Mouse (Mus musculus) liver, embryonic 15.5 days (tissue): ENCODE measurements around the gene Pcnx2. TPM values are rescaled to one million over a fixed set of nuclear protein-coding genes. Genes with fewer than 3 reads are reported as not detected.
A peak's percentile ranks its signal among the peaks of the same experiment; 100 is the strongest.

Experiments used
- ATAC-seq: fragments of 200-750 bp; cut with Nextera tagmentation; 2 replicates; pipeline ENCODE4 v1.8.0; 2017; ENCODE audit warnings: moderate number of reproducible peaks, mild to moderate bottlenecking, moderate library complexity; ENCODE audit not compliant: insufficient read depth
- H3K27ac ChIP-seq: fragments of 300-500 bp; sonication (generic); replicated peaks from 2 replicates; pipeline ENCODE4 v1.5.1; 2015; ENCODE audit warnings: mild to moderate bottlenecking, inconsistent platforms
- H3K27me3 ChIP-seq: fragments of 300-500 bp; sonication (generic); 2 replicates; pipeline ENCODE4 v1.6.1; 2015; ENCODE audit warnings: mild to moderate bottlenecking, inconsistent platforms
- H3K36me3 ChIP-seq: fragments of 300-500 bp; sonication (generic); replicated peaks from 2 replicates; pipeline ENCODE4 v1.6.1; 2015; ENCODE audit warnings: moderate library complexity, mild to moderate bottlenecking, inconsistent platforms
- H3K4me1 ChIP-seq: fragments of 300-500 bp; sonication (generic); replicated peaks from 2 replicates; pipeline ENCODE4 v1.6.1; 2015; ENCODE audit warnings: inconsistent platforms
- H3K4me2 ChIP-seq: fragments of 300-500 bp; sonication (generic); 2 replicates; pipeline ENCODE4 v1.6.1; 2015; ENCODE audit warnings: moderate library complexity, mild to moderate bottlenecking, inconsistent platforms
- H3K4me3 ChIP-seq: fragments of 300-500 bp; sonication (generic); replicated peaks from 2 replicates; pipeline ENCODE4 v1.5.1; 2015; ENCODE audit warnings: mild to moderate bottlenecking, inconsistent platforms
- H3K9ac ChIP-seq: fragments of 300-500 bp; sonication (generic); 2 replicates; pipeline ENCODE4 v1.6.1; 2015; ENCODE audit warnings: moderate library complexity, mild to moderate bottlenecking, inconsistent platforms
- H3K9me3 ChIP-seq: fragments of 300-500 bp; sonication (generic); replicated peaks from 2 replicates; pipeline ENCODE4 v1.6.1; 2016; ENCODE audit warnings: inconsistent platforms
- WGBS: fragments of 180-500 bp; shearing (Covaris S2); methylation state at CpG from one replicate; pipeline ENCODE4 v1.1.7; 2015; ENCODE audit warnings: mixed read lengths; ENCODE audit not compliant: insufficient replicate concordance; 5-methylcytosine and 5-hydroxymethylcytosine counted together
- polyA plus RNA-seq: library from polyadenylated mRNA; unstranded; fragments of >200 nt; fragmentation: Nextera tagmentation; extraction: Ambion mirVana; gene quantifications from 2 replicates; pipeline ENCODE4 v1.2.1, GENCODE M21; 2015

The Pcnx2 gene
- 0.05 and 0.09 TPM in 2 replicates for polyA plus RNA-seq

GRCm38 (mm10) chr8:125897868-125898788 lies at the start of gene Pcnx2:
Gene Pcnx2, minus strand, starts transcription at chr8:125898317.
- Histone ChIP-seq H3K36me3 (no peaks in the 10 kb centered on the region), H3K9me3 (no peaks in the 10 kb centered on the region), H3K27ac (no peak within 1 kb of the TSS), H3K4me3 (no peak within 1 kb of the TSS), H3K9ac (no peak within 1 kb of the TSS), H3K4me1 (peaks cover 3% of the 10 kb centered on the region; the same call in 1 of the 2 replicates), H3K27me3 (peaks cover 35% of the 10 kb centered on the region), H3K4me2 (no peak within 1 kb of the TSS)
- WGBS: 6% methylated on average over 44 of the region's 44 CpGs
- no peak for ATAC-seq

GRCm38 (mm10) chr8:125944511-125944910 lies 46.4 kb upstream of the Pcnx2 start:
- Histone ChIP-seq H3K36me3 (no peaks in the 10 kb centered on the region), H3K27me3 (no peaks in the 10 kb centered on the region), H3K4me1 (no peaks in the 10 kb centered on the region), H3K4me2 (no peak overlapping the region), H3K9me3 (no peaks in the 10 kb centered on the region), H3K27ac (no peak overlapping the region), H3K9ac (no peak overlapping the region), H3K4me3 (no peak overlapping the region)
- ATAC-seq: no peak
- WGBS: 75% methylated on average over 4 of the region's 4 CpGs

- no peaks in the 10 kb centered on the region for H3K9me3 ChIP-seq
- 31% methylated on average over 9 of the region's 9 CpGs for WGBS
- no peaks in the 10 kb centered on the region for H3K27me3 ChIP-seq
- H3K4me3 ChIP-seq: no peak overlapping the region
- no peaks in the 10 kb centered on the region for H3K4me1 ChIP-seq
- no peak for ATAC-seq
- no peak overlapping the region for H3K27ac ChIP-seq
- no peaks in the 10 kb centered on the region for H3K36me3 ChIP-seq
- H3K4me2 ChIP-seq: no peak overlapping the region
- H3K9ac ChIP-seq: no peak overlapping the region
Observed at GRCm38 (mm10) chr8:125935649-125936048, 37.5 kb upstream of the Pcnx2 start.

- Histone ChIP-seq H3K4me1 (no peaks in the 10 kb centered on the region), H3K9ac (no peak overlapping the region), H3K27ac (no peak overlapping the region), H3K4me3 (no peak overlapping the region), H3K36me3 (no peaks in the 10 kb centered on the region), H3K9me3 (no peaks in the 10 kb centered on the region), H3K27me3 (no peaks in the 10 kb centered on the region), H3K4me2 (no peak overlapping the region)
- no peak for ATAC-seq
- 84% methylated on average over 6 of the region's 6 CpGs for WGBS
Observed at GRCm38 (mm10) chr8:125931822-125932221, 33.7 kb upstream of the Pcnx2 start.

- 57% methylated on average over 11 of the region's 11 CpGs for WGBS
- no peak overlapping the region for H3K9ac ChIP-seq
- no peak overlapping the region for H3K4me2 ChIP-seq
- no peaks in the 10 kb centered on the region for H3K4me1 ChIP-seq
- ATAC-seq: peak; percentile 60
- H3K36me3 ChIP-seq: no peaks in the 10 kb centered on the region
- no peak overlapping the region for H3K4me3 ChIP-seq
- no peak overlapping the region; the same call in 1 of the 2 replicates for H3K27ac ChIP-seq
- no peaks in the 10 kb centered on the region for H3K9me3 ChIP-seq
- no peaks in the 10 kb centered on the region for H3K27me3 ChIP-seq
Observed at GRCm38 (mm10) chr8:125930276-125931046, 32.3 kb upstream of the Pcnx2 start.

GRCm38 (mm10) chr8:125926636-125927035 lies 28.5 kb upstream of the Pcnx2 start:
- no peak overlapping the region for H3K9ac ChIP-seq
- H3K4me2 ChIP-seq: no peak overlapping the region
- no peaks in the 10 kb centered on the region for H3K36me3 ChIP-seq
- H3K9me3 ChIP-seq: no peaks in the 10 kb centered on the region
- no peak for ATAC-seq
- WGBS: 68% methylated on average over 4 of the region's 4 CpGs
- no peak overlapping the region for H3K27ac ChIP-seq
- no peak overlapping the region for H3K4me3 ChIP-seq
- no peaks in the 10 kb centered on the region for H3K27me3 ChIP-seq
- no peaks in the 10 kb centered on the region for H3K4me1 ChIP-seq

- H3K9me3 ChIP-seq: no peaks in the 10 kb centered on the region
- no peak overlapping the region for H3K4me3 ChIP-seq
- no peaks in the 10 kb centered on the region; the same call in 1 of the 2 replicates for H3K4me1 ChIP-seq
- no peak for ATAC-seq
- WGBS: 60% methylated on average over 3 of the region's 3 CpGs
- H3K9ac ChIP-seq: no peak overlapping the region
- H3K36me3 ChIP-seq: no peaks in the 10 kb centered on the region
- no peaks in the 10 kb centered on the region for H3K27me3 ChIP-seq
- H3K4me2 ChIP-seq: no peak overlapping the region
- no peak overlapping the region for H3K27ac ChIP-seq
Observed at GRCm38 (mm10) chr8:125922333-125922732, 24.2 kb upstream of the Pcnx2 start.

GRCm38 (mm10) chr8:125920761-125921160 lies 22.6 kb upstream of the Pcnx2 start:
- 47% methylated on average over 9 of the region's 9 CpGs for whole genome bisulfite sequencing
- no peaks in the 10 kb centered on the region; the same call in 1 of the 2 replicates for H3K4me1 ChIP-seq
- no peak overlapping the region for H3K4me2 ChIP-seq
- no peak for ATAC-seq
- H3K36me3 ChIP-seq: no peaks in the 10 kb centered on the region
- H3K27me3 ChIP-seq: no peaks in the 10 kb centered on the region
- no peak overlapping the region for H3K9ac ChIP-seq
- H3K4me3 ChIP-seq: no peak overlapping the region
- H3K9me3 ChIP-seq: no peaks in the 10 kb centered on the region
- no peak overlapping the region for H3K27ac ChIP-seq

- Histone ChIP-seq H3K4me3 (no peak overlapping the region), H3K4me1 (no peaks in the 10 kb centered on the region; the same call in 1 of the 2 replicates), H3K36me3 (no peaks in the 10 kb centered on the region), H3K9me3 (no peaks in the 10 kb centered on the region), H3K4me2 (no peak overlapping the region), H3K27me3 (no peaks in the 10 kb centered on the region), H3K9ac (no peak overlapping the region), H3K27ac (no peak overlapping the region)
- ATAC-seq: no peak
- WGBS: 66% methylated on average over 10 of the region's 10 CpGs
Observed at GRCm38 (mm10) chr8:125920281-125920680, 22.2 kb upstream of the Pcnx2 start.

GRCm38 (mm10) chr8:125919560-125919959 lies 21.4 kb upstream of the Pcnx2 start:
- H3K36me3 ChIP-seq: no peaks in the 10 kb centered on the region
- H3K9ac ChIP-seq: no peak overlapping the region
- H3K4me1 ChIP-seq: no peaks in the 10 kb centered on the region; the same call in 1 of the 2 replicates
- no peaks in the 10 kb centered on the region for H3K9me3 ChIP-seq
- no peak overlapping the region for H3K4me2 ChIP-seq
- no peak for ATAC-seq
- WGBS: 57% methylated on average over 8 of the region's 8 CpGs
- no peak overlapping the region for H3K27ac ChIP-seq
- H3K4me3 ChIP-seq: no peak overlapping the region
- no peaks in the 10 kb centered on the region for H3K27me3 ChIP-seq

- no peak overlapping the region for H3K4me2 ChIP-seq
- no peaks in the 10 kb centered on the region; the same call in 1 of the 2 replicates for H3K4me1 ChIP-seq
- no peak overlapping the region for H3K27ac ChIP-seq
- H3K9me3 ChIP-seq: no peaks in the 10 kb centered on the region
- H3K9ac ChIP-seq: no peak overlapping the region
- no peaks in the 10 kb centered on the region for H3K36me3 ChIP-seq
- 66% methylated on average over 2 of the region's 2 CpGs for WGBS
- no peak overlapping the region for H3K4me3 ChIP-seq
- ATAC-seq: no peak
- H3K27me3 ChIP-seq: no peaks in the 10 kb centered on the region
Observed at GRCm38 (mm10) chr8:125918719-125919118, 20.6 kb upstream of the Pcnx2 start.
